Mouse (Mus musculus) thymus, adult 2 months (tissue): Measurements from ENCODE around the gene E330034G19Rik. TPM values are rescaled to one million over a fixed set of nuclear protein-coding genes. Genes with fewer than 3 reads are reported as not detected.
"Not testable (repeated sequence)": the region's sequence is repeated elsewhere in the genome, so short reads cannot be mapped to it uniquely, and the experiment has no call there.

Experiments used
- DNase-seq: peaks from one replicate; pipeline ENCODE4 v3.0.0; 2021
- H3K27ac ChIP-seq: fragments of 200-500 bp; 2 replicates; pipeline ENCODE4 v1.5.1; 2012; ENCODE audit warnings: low read length, control low read depth; ENCODE audit not compliant: control insufficient read depth, insufficient read depth
- H3K27me3 ChIP-seq: fragments of 200-500 bp; 2 replicates; pipeline ENCODE4 v1.6.1; 2012; ENCODE audit warnings: mild to moderate bottlenecking, low read length, moderate library complexity, mixed read lengths; ENCODE audit not compliant: control insufficient read depth, insufficient read depth
- H3K36me3 ChIP-seq: fragments of 200-500 bp; 2 replicates; pipeline ENCODE4 v1.6.1; 2012; ENCODE audit warnings: mild to moderate bottlenecking, low read length, moderate library complexity; ENCODE audit not compliant: control insufficient read depth, insufficient read depth
- H3K4me1 ChIP-seq: fragments of 200-500 bp; replicated peaks from 2 replicates; pipeline ENCODE4 v1.6.1; 2012; ENCODE audit warnings: low read length; ENCODE audit not compliant: control insufficient read depth, insufficient read depth
- H3K4me3 ChIP-seq: fragments of 200-500 bp; 2 replicates; pipeline ENCODE4 v1.5.1; 2012; ENCODE audit warnings: mild to moderate bottlenecking, low read length, control low read depth, moderate library complexity; ENCODE audit not compliant: control insufficient read depth, insufficient read depth
- CTCF ChIP-seq: fragments of 200-500 bp; IDR thresholded peaks from 2 replicates; pipeline ENCODE4 v1.5.1; 2012; ENCODE audit warnings: mild to moderate bottlenecking, control low read depth, low read length, moderate library complexity, borderline replicate concordance; ENCODE audit not compliant: control insufficient read depth, poor library complexity, insufficient read depth; ENCODE audit errors: extremely low read depth
- POLR2A ChIP-seq: fragments of 200-500 bp; IDR thresholded peaks from 2 replicates; pipeline ENCODE4 v1.6.1; 2012; ENCODE audit warnings: mild to moderate bottlenecking, low read length, control low read depth, moderate library complexity; ENCODE audit not compliant: control insufficient read depth, poor library complexity, insufficient read depth; ENCODE audit errors: extremely low read depth
- WGBS: fragments of 180-500 bp; shearing (Covaris S2); methylation state at CpG from one replicate; pipeline ENCODE4 v1.1.7; 2018; 5-methylcytosine and 5-hydroxymethylcytosine counted together
- polyA plus RNA-seq: library from polyadenylated mRNA; depleted of rRNA; stranded (reverse); fragments of >200 nt; gene quantifications from 2 replicates; pipeline ENCODE4 v1.2.3, GENCODE M21; 2012; rRNA removed

The E330034G19Rik gene
- polyA plus RNA-seq, 1 experiment, result not detected

GRCm38 (mm10) chr14:24311110-24311509 lies 18.1 kb downstream of the E330034G19Rik start:
- Histone ChIP-seq H3K27ac (no peak overlapping the region), H3K4me1 (no peaks in the 10 kb centered on the region), H3K4me3 (no peak overlapping the region), H3K36me3 (no peaks in the 10 kb centered on the region), H3K27me3 (no peaks in the 10 kb centered on the region)
- DNase-seq, result peak; percentile 57
- TF ChIP-seq POLR2A, result no peak
- TF ChIP-seq CTCF, result no peak
- WGBS, result 34% methylated on average over 3 of the region's 3 CpGs

DNA sequence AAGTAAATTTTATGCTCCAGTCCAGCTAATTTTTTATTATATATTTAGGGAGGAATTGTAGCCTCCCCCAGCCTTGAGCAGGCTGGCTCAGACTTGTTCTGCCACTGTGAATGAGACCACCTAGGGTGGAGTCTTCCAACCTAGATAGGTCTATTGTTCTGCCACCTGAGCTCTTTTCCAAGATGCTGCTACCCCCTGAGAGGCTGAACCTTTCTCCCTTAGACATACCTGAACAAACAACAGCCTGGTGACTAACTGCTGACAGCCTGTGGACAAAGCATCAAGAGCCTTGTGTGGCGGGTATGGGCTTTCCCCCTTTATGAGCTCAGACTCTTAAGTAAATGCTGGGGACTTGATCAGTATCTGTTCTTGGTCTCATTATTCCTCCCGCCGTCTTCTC lies 54.0 kb downstream of the E330034G19Rik start:
- not testable (repeated sequence) for H3K27ac ChIP-seq, H3K27me3 ChIP-seq, H3K36me3 ChIP-seq, H3K4me1 ChIP-seq, DNase-seq, H3K4me3 ChIP-seq
- 87% methylated on average over 3 of the region's 3 CpGs for WGBS

DNA sequence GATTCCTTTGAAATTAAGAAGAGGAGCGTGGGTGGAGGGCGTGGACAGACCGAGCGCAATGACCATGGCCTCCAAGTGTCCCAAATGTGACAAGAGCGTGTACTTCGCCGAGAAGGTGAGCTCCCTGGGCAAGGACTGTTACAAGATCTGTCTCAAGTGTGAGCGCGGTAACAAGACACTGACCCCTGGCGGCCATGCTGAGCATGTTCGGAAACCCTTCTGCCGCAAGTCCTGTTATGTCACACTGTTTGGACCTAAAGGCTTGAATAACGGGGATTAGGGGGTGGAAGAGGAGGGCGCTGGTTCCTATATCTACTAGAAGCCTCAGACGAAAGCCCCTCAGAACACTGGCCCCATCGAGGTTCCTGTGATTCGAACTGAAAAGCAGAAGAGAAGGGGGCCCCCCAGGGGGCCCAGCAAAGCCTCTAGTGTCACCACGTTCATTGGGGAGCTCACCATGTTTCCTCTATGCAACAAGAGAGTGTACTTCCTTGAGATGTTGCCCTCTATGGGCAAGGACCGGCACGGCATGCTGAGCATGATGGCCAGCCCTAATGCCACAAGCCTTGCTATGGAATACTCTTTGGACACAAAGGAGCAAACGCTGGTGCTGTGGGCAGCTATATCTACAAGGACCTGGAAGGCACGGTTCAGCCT lies 65.4 kb downstream of the E330034G19Rik start:
- WGBS, result 63% methylated on average over 22 of the region's 22 CpGs
- no peak overlapping the region for H3K27ac ChIP-seq
- TF ChIP-seq POLR2A, result no peak
- TF ChIP-seq CTCF, result no peak
- H3K36me3 ChIP-seq, result no peaks in the 10 kb centered on the region
- no peaks in the 10 kb centered on the region for H3K4me1 ChIP-seq
- peak; percentile 50 for DNase-seq
- H3K4me3 ChIP-seq, result no peak overlapping the region
- H3K27me3 ChIP-seq, result no peaks in the 10 kb centered on the region

Other genes with a start within 250 kb of the E330034G19Rik start
- 7.5 and 8.7 TPM in 2 replicates for gene Dlg5, start 47.3 kb upstream of the E330034G19Rik start, polyA plus RNA-seq
- gene Polr3a, start 193.8 kb downstream of the E330034G19Rik start, polyA plus RNA-seq, result 13.6 and 14.3 TPM in 2 replicates
- gene Rps24, start 193.9 kb downstream of the E330034G19Rik start, polyA plus RNA-seq, result 1,148 and 1,323 TPM in 2 replicates